In the genomic region with DNA sequence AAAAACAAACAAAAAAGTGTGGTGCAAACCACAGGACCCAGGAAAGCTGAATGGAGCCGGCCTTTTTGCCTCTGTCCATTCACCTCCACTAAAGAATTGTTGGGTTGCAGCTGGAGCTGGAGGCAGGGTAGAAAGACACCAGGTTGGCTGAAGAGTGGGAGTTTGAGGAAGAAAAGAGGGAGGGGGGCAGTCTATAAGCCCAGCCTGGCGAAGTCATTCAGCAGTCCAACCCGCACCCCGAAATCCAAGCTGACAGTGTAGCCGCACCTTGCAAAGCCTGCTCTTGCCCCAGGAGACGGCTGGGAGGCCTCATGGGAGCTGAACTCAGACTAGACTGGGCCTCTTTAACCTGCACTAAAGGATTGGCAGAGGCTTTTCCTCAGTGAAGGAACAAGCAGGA, we compare ENCODE assay signal across 13 mouse cellular contexts. TPM values are rescaled to one million over a fixed set of nuclear protein-coding genes. Genes with fewer than 3 reads are reported as not detected.
A peak's percentile ranks its signal among the peaks of the same experiment; 100 is the strongest.
DNase-seq lines count a peak whose midpoint lies in the region; ATAC-seq and TF ChIP-seq lines count a peak whose summit lies in the region.
"Had no signal": no experiment of that assay in that cellular context is flagged by ENCODE, and none has a peak within 500 bp of the region (broad histone marks: within the 10 kb centered on the region; RNA-seq: fewer than 3 reads in every experiment).

No protein-coding gene starts in this region.

- intact Hi-C loops in heart, adult 2 months (cut with DNase I) = loop anchor here (1.0 to 5.0 kb wide), 2 partner anchors 44 to 79 kb away; no protein-coding TSS in a partner anchor

- no peak overlapping the region; the same call in 1 of the 2 replicates for H3K4me2 ChIP-seq in heart, embryonic 11.5 days
- H3K4me2 ChIP-seq in embryonic facial prominence, embryonic 15.5 days (replicated peaks) = no peak overlapping the region
- peak overlapping the region; percentile 95; the same call in 1 of the 2 replicates for H3K4me2 ChIP-seq in limb, embryonic 15.5 days

- WGBS in heart, adult 2 months = 79% methylated on average over 6 of the region's 6 CpGs
- WGBS in heart, embryonic 11.5 days (ENCODE audit: insufficient replicate concordance) = 77% methylated on average over 6 of the region's 6 CpGs
- WGBS in embryonic facial prominence, embryonic 15.5 days = 58% methylated on average over 6 of the region's 6 CpGs
- 77% methylated on average over 6 of the region's 6 CpGs for WGBS in limb, embryonic 15.5 days

- DNase-seq in heart, adult 2 months = no peak
- DNase-seq in layer of hippocampus, adult 2 months (ENCODE audit: low spot score in 2 of 2) = no peak
- no peak for DNase-seq in layer of hippocampus, adult 11-12 months (ENCODE audit: low spot score)
- DNase-seq in urinary bladder, postnatal 14 days (ENCODE audit: low spot score) = no peak
- no peak for DNase-seq in cerebellum, postnatal 10 days
- DNase-seq: adrenal gland, adult 8-10 months; liver, embryonic 13.5 days; lung, postnatal 14 days had no signal

- no peak for TF ChIP-seq POLR2A in heart, adult 2 months (IDR thresholded peaks at IDR 0.05; ENCODE audit: insufficient read depth, low read depth, low read length)

- H3K4me3 ChIP-seq in heart, adult 2 months = no peak overlapping the region
- H3K4me3 ChIP-seq in heart, embryonic 11.5 days (ENCODE audit: low read depth, low read length) = no peak overlapping the region
- H3K4me3 ChIP-seq in layer of hippocampus, adult 2 months = no peak overlapping the region
- H3K4me3 ChIP-seq in embryonic facial prominence, embryonic 15.5 days (replicated peaks) = no peak overlapping the region
- H3K4me3 ChIP-seq in limb, embryonic 15.5 days = no peak overlapping the region

- no peak overlapping the region for H3K9ac ChIP-seq in heart, adult 2 months (ENCODE audit: low read depth, low read length)
- no peak overlapping the region for H3K9ac ChIP-seq in heart, embryonic 11.5 days (ENCODE audit: low read depth, low read length)
- H3K9ac ChIP-seq in embryonic facial prominence, embryonic 15.5 days = no peak overlapping the region
- H3K9ac ChIP-seq in limb, embryonic 15.5 days = no peak overlapping the region
- H3K9ac ChIP-seq: hindbrain, embryonic 15.5 days; liver, embryonic 13.5 days had no signal

- no peak for ATAC-seq in heart, embryonic 11.5 days (replicated peaks; ENCODE audit: insufficient number of reproducible peaks, low FRiP score, low TSS enrichment)
- no peak for ATAC-seq in embryonic facial prominence, embryonic 15.5 days (ENCODE audit: insufficient number of reproducible peaks, low FRiP score, low TSS enrichment, low read depth)
- no peak for ATAC-seq in limb, embryonic 15.5 days (ENCODE audit: insufficient number of reproducible peaks, low FRiP score, low TSS enrichment, low read depth)

- H3K36me3 ChIP-seq in heart, adult 2 months (ENCODE audit: control insufficient read depth, insufficient read depth, low read length) = no peaks in the 10 kb centered on the region
- no peaks in the 10 kb centered on the region for H3K36me3 ChIP-seq in heart, embryonic 11.5 days (ENCODE audit: control insufficient read depth, insufficient read depth, low read length)
- no peaks in the 10 kb centered on the region for H3K36me3 ChIP-seq in embryonic facial prominence, embryonic 15.5 days
- no peaks in the 10 kb centered on the region for H3K36me3 ChIP-seq in limb, embryonic 15.5 days
- H3K36me3 ChIP-seq: hindbrain, embryonic 15.5 days; liver, embryonic 13.5 days; neural tube, embryonic 12.5 days had no signal

- TF ChIP-seq EP300 in heart, adult 2 months (IDR thresholded peaks at IDR 0.05; ENCODE audit: insufficient read depth, low read depth, low read length) = no peak

- peak overlapping the region; percentile 97 for H3K27ac ChIP-seq in heart, adult 2 months
- H3K27ac ChIP-seq in heart, embryonic 11.5 days (ENCODE audit: low read depth, low read length) = no peak overlapping the region
- peak overlapping the region; percentile 74 for H3K27ac ChIP-seq in layer of hippocampus, adult 2 months
- H3K27ac ChIP-seq in embryonic facial prominence, embryonic 15.5 days (replicated peaks) = 0 out of 2 replicates have a peak overlapping the region, but pooled peaks have one; percentile 5
- H3K27ac ChIP-seq in limb, embryonic 15.5 days = peak overlapping the region; percentile 93
- H3K27ac ChIP-seq: hindbrain, embryonic 15.5 days; liver, embryonic 13.5 days; neural tube, embryonic 12.5 days had no signal

- H3K4me1 ChIP-seq in heart, adult 2 months (ENCODE audit: control insufficient read depth, insufficient read depth, low read length) = peaks cover 11% of the 10 kb centered on the region
- peaks cover 8% of the 10 kb centered on the region for H3K4me1 ChIP-seq in heart, embryonic 11.5 days (ENCODE audit: control insufficient read depth, insufficient read depth, low read length)
- peaks cover 56% of the 10 kb centered on the region for H3K4me1 ChIP-seq in embryonic facial prominence, embryonic 15.5 days
- H3K4me1 ChIP-seq in limb, embryonic 15.5 days = peaks cover 56% of the 10 kb centered on the region

- no peaks in the 10 kb centered on the region for H3K9me3 ChIP-seq in heart, embryonic 11.5 days (replicated peaks; ENCODE audit: control insufficient read depth, low read length)
- H3K9me3 ChIP-seq in embryonic facial prominence, embryonic 15.5 days (replicated peaks) = no peaks in the 10 kb centered on the region
- H3K9me3 ChIP-seq in limb, embryonic 15.5 days = no peaks in the 10 kb centered on the region
- H3K9me3 ChIP-seq: hindbrain, embryonic 15.5 days; liver, embryonic 13.5 days; neural tube, embryonic 12.5 days had no signal

- no peaks in the 10 kb centered on the region for H3K27me3 ChIP-seq in heart, adult 2 months (ENCODE audit: control insufficient read depth, insufficient read depth, low read length)
- no peaks in the 10 kb centered on the region for H3K27me3 ChIP-seq in heart, embryonic 11.5 days (ENCODE audit: control insufficient read depth, insufficient read depth, low read length)
- peaks cover 6% of the 10 kb centered on the region; the same call in 1 of the 2 replicates for H3K27me3 ChIP-seq in embryonic facial prominence, embryonic 15.5 days
- no peaks in the 10 kb centered on the region for H3K27me3 ChIP-seq in limb, embryonic 15.5 days

- no peaks in the 10 kb centered on the region for H3K79me2 ChIP-seq in heart, adult 2 months (replicated peaks; ENCODE audit: control insufficient read depth, insufficient read depth, low read length)

- no peak for TF ChIP-seq CTCF in heart, adult 2 months (IDR thresholded peaks at IDR 0.05)
- TF ChIP-seq CTCF in layer of hippocampus, adult 2 months (conservative IDR thresholded peaks at IDR 0.05) = no peak

RNA-seq across cellular contexts. Expression of a gene that starts 0.9 kb away (rescaled TPM):
- total RNA-seq in heart, adult 2 months (2021) = 100 to 1,000 TPM; 104 to 108 TPM
- polyA plus RNA-seq in heart, adult 2 months (2012; rRNA removed) = 146 and 165 TPM in 2 replicates
- polyA plus RNA-seq in heart, embryonic 11.5 days (2014; fragmentation: Nextera tagmentation; extraction: Ambion mirVana) = 23.6 and 24.2 TPM in 2 replicates
- total RNA-seq in layer of hippocampus, adult 2 months (2021) = 10 to 100 TPM; 71.8 to 86.4 TPM
- polyA plus RNA-seq in embryonic facial prominence, embryonic 15.5 days (2015; fragmentation: Nextera tagmentation; extraction: Ambion mirVana) = 38.6 and 39.0 TPM in 2 replicates
- polyA plus RNA-seq in limb, embryonic 15.5 days (2015; fragmentation: Nextera tagmentation; extraction: Ambion mirVana) = 37.8 and 39.2 TPM in 2 replicates

RNA-seq across cellular contexts. Expression of a gene that starts 31.8 kb away (rescaled TPM):
- 10 to 100 TPM; 78.6 to 93.9 TPM for total RNA-seq in heart, adult 2 months (2021)
- 28.2 and 57.5 TPM in 2 replicates for polyA plus RNA-seq in heart, adult 2 months (2012; rRNA removed)
- 139 and 168 TPM in 2 replicates for polyA plus RNA-seq in heart, embryonic 11.5 days (2014; fragmentation: Nextera tagmentation; extraction: Ambion mirVana)
- total RNA-seq in layer of hippocampus, adult 2 months (2021) = 100 to 1,000 TPM in 1 of 2 experiments, 10 to 100 TPM in 1; 100.0 to 103 TPM
- 191 and 195 TPM in 2 replicates for polyA plus RNA-seq in embryonic facial prominence, embryonic 15.5 days (2015; fragmentation: Nextera tagmentation; extraction: Ambion mirVana)
- polyA plus RNA-seq in limb, embryonic 15.5 days (2015; fragmentation: Nextera tagmentation; extraction: Ambion mirVana) = 221 and 223 TPM in 2 replicates

RNA-seq across cellular contexts. Expression of a gene that starts 31.8 kb away (rescaled TPM):
- total RNA-seq in heart, adult 2 months (2021) = 10 to 100 TPM; 22.7 to 27.8 TPM
- 28.3 and 36.1 TPM in 2 replicates for polyA plus RNA-seq in heart, adult 2 months (2012; rRNA removed)
- polyA plus RNA-seq in heart, embryonic 11.5 days (2014; fragmentation: Nextera tagmentation; extraction: Ambion mirVana) = 71.4 and 72.5 TPM in 2 replicates
- 10 to 100 TPM; 73.9 to 84.9 TPM for total RNA-seq in layer of hippocampus, adult 2 months (2021)
- 107 and 125 TPM in 2 replicates for polyA plus RNA-seq in embryonic facial prominence, embryonic 15.5 days (2015; fragmentation: Nextera tagmentation; extraction: Ambion mirVana)
- polyA plus RNA-seq in limb, embryonic 15.5 days (2015; fragmentation: Nextera tagmentation; extraction: Ambion mirVana) = 106 and 117 TPM in 2 replicates
